Mouse (Mus musculus) hindbrain, embryonic 11.5 days (tissue): Measurements from ENCODE around the gene Adgrl3. TPM values are rescaled to one million over a fixed set of nuclear protein-coding genes. Genes with fewer than 3 reads are reported as not detected.

Experiments used
- ATAC-seq: fragments of 200-750 bp; cut with Nextera tagmentation; 2 replicates; pipeline ENCODE4 v1.8.0; 2017; ENCODE audit warnings: mild to moderate bottlenecking, moderate TSS enrichment, moderate library complexity; ENCODE audit not compliant: low FRiP score
- DNase-seq: peaks from one replicate; pipeline ENCODE4 v3.0.0-alpha.2; 2015; ENCODE audit warnings: low spot score
- H3K27ac ChIP-seq: fragments of 300-500 bp; sonication (generic); 2 replicates; pipeline ENCODE4 v1.5.1; 2014; ENCODE audit warnings: mild to moderate bottlenecking, low read depth, low read length
- H3K27me3 ChIP-seq: fragments of 300-500 bp; sonication (generic); 2 replicates; pipeline ENCODE4 v1.6.1; 2014; ENCODE audit warnings: mild to moderate bottlenecking, low read length, moderate library complexity, mixed read lengths; ENCODE audit not compliant: control insufficient read depth, insufficient read depth
- H3K36me3 ChIP-seq: fragments of 300-500 bp; sonication (generic); 2 replicates; pipeline ENCODE4 v1.6.1; 2014; ENCODE audit warnings: mild to moderate bottlenecking, low read length, moderate library complexity, mixed read lengths; ENCODE audit not compliant: control insufficient read depth, insufficient read depth
- H3K4me1 ChIP-seq: fragments of 300-500 bp; sonication (generic); replicated peaks from 2 replicates; pipeline ENCODE4 v1.6.1; 2014; ENCODE audit warnings: low read length, mixed read lengths; ENCODE audit not compliant: control insufficient read depth, insufficient read depth
- H3K4me2 ChIP-seq: fragments of 300-500 bp; sonication (generic); replicated peaks from 2 replicates; pipeline ENCODE4 v1.6.1; 2014; ENCODE audit warnings: mild to moderate bottlenecking, low read depth, low read length
- H3K4me3 ChIP-seq: fragments of 300-500 bp; sonication (generic); 2 replicates; pipeline ENCODE4 v1.5.1; 2014; ENCODE audit warnings: low read depth, low read length
- H3K9ac ChIP-seq: fragments of 300-500 bp; sonication (generic); 2 replicates; pipeline ENCODE4 v1.6.1; 2014; ENCODE audit warnings: low read depth, low read length
- H3K9me3 ChIP-seq: fragments of 300-500 bp; sonication (generic); 2 replicates; pipeline ENCODE4 v1.6.1; 2016; ENCODE audit warnings: low read length; ENCODE audit not compliant: control insufficient read depth
- WGBS: fragments of 180-500 bp; shearing (Covaris S2); extraction: QIAGEN DNeasy Blood & Tissue Kit; methylation state at CpG from one replicate; pipeline ENCODE4 v1.1.7; 2014; 5-methylcytosine and 5-hydroxymethylcytosine counted together
- polyA plus RNA-seq: library from polyadenylated mRNA; unstranded; fragments of >200 nt; fragmentation: Nextera tagmentation; extraction: Ambion mirVana; gene quantifications from 2 replicates; pipeline ENCODE4 v1.2.1, GENCODE M21; 2014

The Adgrl3 gene
- polyA plus RNA-seq, 1 experiment from 2014 or later = 40.2 TPM

DNA sequence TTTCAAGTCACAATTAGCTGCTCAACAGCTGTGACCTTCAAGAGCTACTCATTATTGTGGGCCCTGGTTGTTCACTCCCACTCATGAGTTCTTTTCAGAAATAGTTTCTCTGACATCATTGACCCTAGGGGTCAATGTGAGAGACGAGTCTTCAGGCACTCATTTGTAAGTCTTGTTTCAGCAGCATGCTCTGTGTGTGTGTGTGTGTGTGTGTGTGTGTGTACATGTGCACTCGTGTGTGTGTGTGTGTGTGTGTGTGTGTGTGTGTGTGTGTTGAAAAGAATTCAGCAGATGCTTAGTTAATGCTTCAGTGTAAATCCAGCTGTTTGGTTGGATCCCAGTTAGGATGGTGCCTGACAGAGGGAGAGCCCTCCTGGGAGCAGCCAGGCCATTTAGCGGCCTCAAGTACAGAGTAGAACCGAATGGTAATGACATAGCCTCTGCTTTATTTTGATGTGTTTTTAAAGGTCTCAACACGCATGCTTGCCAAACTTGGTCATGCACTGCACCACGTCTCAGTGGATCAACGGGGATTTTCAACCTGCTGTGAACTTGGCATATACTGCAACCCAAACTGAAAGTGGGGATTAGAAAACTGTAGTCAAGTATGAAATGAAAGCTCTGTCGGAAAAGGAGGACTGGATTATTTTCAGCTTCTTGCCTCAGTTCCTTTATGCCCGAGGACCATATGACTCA, 325.6 kb downstream of the Adgrl3 start:
- Histone ChIP-seq H3K27ac (no peak overlapping the region), H3K4me1 (no peaks in the 10 kb centered on the region; the same call in 1 of the 2 replicates), H3K9ac (no peak overlapping the region), H3K9me3 (no peaks in the 10 kb centered on the region), H3K27me3 (no peaks in the 10 kb centered on the region), H3K4me3 (no peak overlapping the region), H3K36me3 (no peaks in the 10 kb centered on the region), H3K4me2 (no peak overlapping the region)
- 52% methylated on average over 9 of the region's 9 CpGs for WGBS
- DNase-seq (no peak), ATAC-seq (peak; percentile 67; the same call in 1 of the 2 replicates)

DNA sequence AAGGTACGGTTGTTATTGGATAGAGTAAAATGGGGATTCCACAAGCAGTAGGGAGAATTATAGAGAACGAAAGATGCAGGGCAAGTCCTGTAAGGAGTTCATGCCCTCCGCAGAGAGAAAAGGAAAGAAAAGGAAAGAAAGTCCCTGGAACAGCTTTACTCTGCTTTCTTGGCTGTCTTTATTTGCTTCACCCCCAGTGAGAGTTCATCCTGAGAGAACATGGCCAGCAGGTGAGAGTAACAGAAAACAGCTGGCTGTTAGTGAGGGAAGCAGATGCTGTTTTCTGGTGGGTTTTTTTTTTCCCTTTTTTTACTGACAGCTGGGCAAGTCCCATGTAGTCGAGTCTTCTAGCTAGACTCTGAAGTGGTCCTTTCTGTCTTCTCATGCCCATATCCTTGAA, 327.6 kb downstream of the Adgrl3 start:
- Histone ChIP-seq H3K36me3 (no peaks in the 10 kb centered on the region), H3K27ac (no peak overlapping the region), H3K27me3 (no peaks in the 10 kb centered on the region), H3K9ac (no peak overlapping the region), H3K4me2 (no peak overlapping the region), H3K4me3 (no peak overlapping the region), H3K4me1 (no peaks in the 10 kb centered on the region; the same call in 1 of the 2 replicates), H3K9me3 (no peaks in the 10 kb centered on the region)
- ATAC-seq (no peak), DNase-seq (no peak)
- WGBS = 48% methylated on average over 4 of the region's 4 CpGs

DNA sequence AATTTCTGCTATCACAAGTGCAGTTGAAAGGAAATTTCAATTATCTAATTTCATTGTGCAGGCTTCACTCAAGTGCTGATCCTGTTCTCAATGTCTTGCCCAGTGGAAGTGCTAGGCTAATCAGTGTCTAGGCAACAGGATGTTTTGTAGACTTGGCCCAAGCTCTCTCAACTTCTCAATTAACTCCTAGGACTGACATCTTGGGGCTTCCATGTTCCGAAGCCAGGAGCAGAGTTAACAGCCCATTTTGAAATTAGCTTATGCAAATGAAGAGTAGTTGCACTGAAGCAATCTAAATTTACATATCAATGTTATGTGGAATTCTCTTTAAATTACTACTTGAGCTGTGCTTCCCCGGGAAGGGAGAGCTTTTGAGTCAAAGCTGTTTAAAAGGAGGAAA, 339.6 kb downstream of the Adgrl3 start:
- no peak overlapping the region for H3K4me2 ChIP-seq
- no peaks in the 10 kb centered on the region for H3K4me1 ChIP-seq
- no peak for DNase-seq
- H3K27ac ChIP-seq = no peak overlapping the region
- H3K9ac ChIP-seq = no peak overlapping the region
- no peak overlapping the region for H3K4me3 ChIP-seq
- H3K27me3 ChIP-seq = no peaks in the 10 kb centered on the region
- H3K36me3 ChIP-seq = no peaks in the 10 kb centered on the region
- no peaks in the 10 kb centered on the region for H3K9me3 ChIP-seq
- ATAC-seq = peak; percentile 67
- WGBS = 37% methylated on average over 2 of the region's 2 CpGs

DNA sequence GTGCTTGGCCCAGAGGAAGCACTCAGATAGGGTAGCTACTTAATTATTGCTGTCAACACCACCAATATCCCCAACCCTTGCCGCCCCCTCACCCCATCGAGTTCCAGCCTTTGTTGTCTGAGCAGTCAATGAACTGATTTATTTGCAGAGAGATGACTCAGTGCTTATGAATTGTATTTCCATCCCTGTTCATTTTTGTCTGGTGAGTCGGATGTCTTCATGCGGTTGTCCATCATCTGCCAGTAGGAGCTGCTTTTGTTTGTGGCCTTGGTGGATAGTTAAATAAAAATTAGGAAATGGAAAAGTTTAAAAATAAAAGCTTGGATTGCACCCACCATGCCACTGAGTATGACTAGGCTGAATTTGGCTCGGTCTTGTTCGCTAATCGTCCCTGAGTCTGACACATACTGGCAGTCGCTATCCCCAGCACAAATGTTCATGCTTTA, 344.3 kb downstream of the Adgrl3 start:
- Histone ChIP-seq H3K27ac (no peak overlapping the region), H3K4me3 (no peak overlapping the region), H3K9me3 (no peaks in the 10 kb centered on the region), H3K36me3 (no peaks in the 10 kb centered on the region), H3K27me3 (no peaks in the 10 kb centered on the region), H3K9ac (no peak overlapping the region), H3K4me1 (no peaks in the 10 kb centered on the region), H3K4me2 (no peak overlapping the region)
- DNase-seq (no peak), ATAC-seq (peak; percentile 38; the same call in 1 of the 2 replicates)
- WGBS = 76% methylated on average over 8 of the region's 8 CpGs

DNA sequence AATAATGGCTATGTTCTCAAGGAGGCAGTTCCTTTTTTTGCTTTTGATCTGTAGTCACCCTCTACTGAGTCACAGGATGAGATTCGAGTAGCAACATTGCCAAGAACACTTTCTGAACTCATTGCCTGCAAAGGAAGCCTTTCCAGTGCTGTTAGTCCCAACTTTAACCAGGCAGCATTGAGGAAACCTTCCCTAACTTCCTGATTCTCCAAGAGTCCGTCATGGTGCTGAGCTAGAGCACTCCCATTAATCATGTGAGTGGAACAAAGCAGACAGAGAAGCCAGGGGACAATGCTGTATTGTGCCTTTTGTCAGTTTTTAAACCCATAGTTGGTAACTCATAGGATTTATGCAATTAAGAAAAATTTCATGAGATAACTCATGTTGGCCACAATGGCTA, 345.3 kb downstream of the Adgrl3 start:
- no peak overlapping the region for H3K4me3 ChIP-seq
- H3K9me3 ChIP-seq = no peaks in the 10 kb centered on the region
- no peaks in the 10 kb centered on the region for H3K27me3 ChIP-seq
- no peak overlapping the region for H3K4me2 ChIP-seq
- DNase-seq (no peak), ATAC-seq (peak; percentile 65; the same call in 1 of the 2 replicates)
- H3K36me3 ChIP-seq = no peaks in the 10 kb centered on the region
- no peak overlapping the region for H3K9ac ChIP-seq
- H3K27ac ChIP-seq = no peak overlapping the region
- no peaks in the 10 kb centered on the region for H3K4me1 ChIP-seq
- WGBS = 37% methylated on average over 2 of the region's 2 CpGs

DNA sequence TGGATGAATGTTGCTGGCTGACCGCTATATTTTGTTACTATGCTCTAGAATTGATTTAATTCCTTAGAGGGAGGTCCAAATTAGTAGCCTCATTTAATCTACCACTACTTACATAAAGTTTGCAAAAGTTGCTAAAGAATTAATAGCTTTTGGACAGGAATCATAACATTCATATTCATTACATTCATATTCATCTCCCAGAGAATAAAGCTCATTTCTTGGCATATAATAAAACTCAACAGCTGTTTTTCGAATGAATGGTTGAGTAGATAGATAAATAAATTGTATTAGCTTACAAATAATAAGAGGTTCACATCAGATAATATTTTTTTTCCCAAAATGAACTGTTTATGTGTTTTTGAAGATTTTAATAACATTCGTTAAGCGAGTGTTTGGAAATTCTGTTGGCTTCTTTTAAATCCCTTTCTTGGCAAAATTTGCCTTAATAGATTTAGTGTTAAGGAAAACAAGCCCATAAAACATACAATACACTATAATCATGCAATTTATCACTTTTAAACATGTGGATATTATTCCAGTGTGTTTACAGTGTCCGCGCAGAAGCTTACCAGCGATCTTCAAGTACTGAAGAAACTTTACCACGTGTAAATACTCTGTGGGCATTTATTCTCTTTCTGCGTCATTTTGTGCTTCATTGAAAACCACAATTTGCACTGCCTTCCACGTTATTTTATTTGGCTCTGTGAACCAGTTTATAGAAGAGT, 350.4 kb downstream of the Adgrl3 start:
- WGBS = 88% methylated on average over 10 of the region's 10 CpGs
- Histone ChIP-seq H3K4me1 (no peaks in the 10 kb centered on the region), H3K27ac (no peak overlapping the region), H3K9me3 (no peaks in the 10 kb centered on the region), H3K9ac (no peak overlapping the region), H3K36me3 (no peaks in the 10 kb centered on the region), H3K27me3 (no peaks in the 10 kb centered on the region), H3K4me3 (no peak overlapping the region), H3K4me2 (no peak overlapping the region)
- ATAC-seq (no peak), DNase-seq (no peak)

DNA sequence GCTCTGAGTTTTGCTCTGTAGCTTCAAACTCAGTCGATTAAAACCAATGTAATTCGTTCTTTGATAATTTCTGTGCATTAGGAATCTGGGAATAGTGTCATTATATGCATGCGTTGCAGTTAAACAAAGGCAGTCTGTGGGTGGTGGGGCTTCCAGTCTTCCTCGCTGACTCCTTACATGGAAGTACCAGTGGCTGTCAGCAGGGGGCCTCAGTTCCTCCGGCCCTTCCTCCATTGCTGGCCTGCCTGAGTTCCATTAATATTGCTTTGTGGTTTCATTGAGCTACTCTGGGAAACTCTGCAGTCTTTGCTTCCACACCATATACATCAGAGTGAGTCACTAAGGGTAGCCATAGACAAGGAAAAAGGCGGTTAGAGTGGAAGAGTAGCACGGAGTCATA, 356.1 kb downstream of the Adgrl3 start:
- no peak for ATAC-seq
- no peaks in the 10 kb centered on the region for H3K4me1 ChIP-seq
- H3K9me3 ChIP-seq = no peaks in the 10 kb centered on the region
- no peak overlapping the region for H3K4me3 ChIP-seq
- H3K27ac ChIP-seq = no peak overlapping the region
- no peak for DNase-seq
- no peaks in the 10 kb centered on the region for H3K27me3 ChIP-seq
- H3K9ac ChIP-seq = no peak overlapping the region
- no peaks in the 10 kb centered on the region for H3K36me3 ChIP-seq
- H3K4me2 ChIP-seq = no peak overlapping the region
- 76% methylated on average over 7 of the region's 7 CpGs for WGBS

DNA sequence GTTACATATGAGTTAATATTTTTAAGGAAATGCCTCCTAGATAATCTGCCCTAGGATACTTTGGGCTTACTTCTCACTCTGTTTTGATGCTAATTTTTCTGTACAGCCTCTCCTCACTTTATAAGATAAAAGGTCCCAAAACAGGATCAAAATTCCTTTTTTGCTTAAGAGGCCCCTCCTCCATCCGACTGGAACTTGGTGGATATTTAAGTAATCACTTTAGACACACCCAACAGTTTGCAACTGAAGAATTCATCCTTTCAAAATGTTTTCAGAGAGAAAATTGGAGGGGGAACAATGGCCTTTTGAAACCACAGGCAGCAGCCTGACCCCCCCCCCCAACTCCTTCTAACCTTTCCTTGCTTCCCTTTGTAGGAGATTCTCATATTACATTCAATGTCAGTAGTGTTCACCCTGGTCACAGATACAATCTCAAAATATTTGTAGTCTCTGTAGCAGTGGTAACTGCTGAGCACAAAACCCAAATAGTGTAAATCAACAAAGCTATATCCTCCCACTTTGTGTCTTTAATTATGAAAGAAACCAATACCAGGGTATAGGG, 385.7 kb downstream of the Adgrl3 start:
- Histone ChIP-seq H3K4me3 (no peak overlapping the region), H3K4me2 (no peak overlapping the region), H3K9ac (no peak overlapping the region), H3K9me3 (no peaks in the 10 kb centered on the region), H3K4me1 (no peaks in the 10 kb centered on the region), H3K36me3 (no peaks in the 10 kb centered on the region), H3K27ac (no peak overlapping the region), H3K27me3 (no peaks in the 10 kb centered on the region)
- ATAC-seq (no peak), DNase-seq (peak; percentile 10)
- 15% methylated on average over 1 of the region's 1 CpGs for WGBS
